Mouse (Mus musculus): Measurements from ENCODE around the gene Gdf15. TPM values are rescaled to one million over a fixed set of nuclear protein-coding genes. Genes with fewer than 3 reads are reported as not detected.

Gene Gdf15
- total RNA-seq, 2 experiments from 2014 or later, result 1.4 to 2.0 TPM

- DNase-seq, result no peak
These were observed 47.5 kb downstream of the Gdf15 start for GRCm38 (mm10) chr8:70584606-70585257.

- DNase-seq, result peak; percentile 81 to 82
These were observed 48.5 kb downstream of the Gdf15 start for GRCm38 (mm10) chr8:70583476-70584387.

Other genes with a start within 250 kb of the Gdf15 start
- gene Crtc1, start 192.9 kb downstream of the Gdf15 start, total RNA-seq (2021), result 1 to 10 TPM; 7.8 to 9.0 TPM
- gene Klhl26, start 155.5 kb downstream of the Gdf15 start, total RNA-seq (2021), result 1 to 10 TPM; 8.4 to 9.7 TPM
- not detected for gene Tmem59l, start 145.1 kb downstream of the Gdf15 start, total RNA-seq (2021)
- under 1 TPM; 0.20 to 0.62 TPM for gene Crlf1, start 139.3 kb downstream of the Gdf15 start, total RNA-seq (2021)
- gene Rex1bd, start 125.7 kb downstream of the Gdf15 start, total RNA-seq (2021), result 100 to 1,000 TPM; 113 to 128 TPM
- 1,000 to 10,000 TPM; 1,328 to 1,514 TPM for gene Uba52, start 121.7 kb downstream of the Gdf15 start, total RNA-seq (2021)
- 100 to 1,000 TPM; 120 to 129 TPM for gene Fkbp8, start 104.7 kb downstream of the Gdf15 start, total RNA-seq (2021)
- gene Kxd1, start 104.5 kb downstream of the Gdf15 start, total RNA-seq (2021), result 100 to 1,000 TPM in 1 of 2 experiments, 10 to 100 TPM in 1; 92.4 to 107 TPM
- 10 to 100 TPM; 10.9 to 12.0 TPM for gene Ell, start 93.0 kb downstream of the Gdf15 start, total RNA-seq (2021)
- 10 to 100 TPM; 15.4 to 28.2 TPM for gene Isyna1, start 38.1 kb downstream of the Gdf15 start, total RNA-seq (2021)
- gene Ssbp4, start 23.6 kb downstream of the Gdf15 start, total RNA-seq (2021), result 10 to 100 TPM; 29.9 to 35.7 TPM
- 1 to 10 TPM; 1.6 to 2.5 TPM for gene Lrrc25, start 16.3 kb downstream of the Gdf15 start, total RNA-seq (2021)
- 10 to 100 TPM; 40.5 to 41.1 TPM for gene Pgpep1, start 27.9 kb upstream of the Gdf15 start, total RNA-seq (2021)
- 10 to 100 TPM; 66.7 to 73.1 TPM for gene Lsm4, start 40.8 kb upstream of the Gdf15 start, total RNA-seq (2021)
- gene Jund, start 66.5 kb upstream of the Gdf15 start, total RNA-seq (2021), result 100 to 1,000 TPM; 129 to 138 TPM
- under 1 TPM in 1 of 2 experiments, not detected in 1; 0.05 TPM for gene Iqcn, start 71.0 kb upstream of the Gdf15 start, total RNA-seq (2021)
- gene Gm3336, start 86.1 kb upstream of the Gdf15 start, total RNA-seq (2021), result not detected
- gene Pde4c, start 91.3 kb upstream of the Gdf15 start, total RNA-seq (2021), result 1 to 10 TPM; 1.4 to 2.0 TPM
- 10 to 100 TPM; 40.3 to 49.2 TPM for gene Rab3a, start 122.2 kb upstream of the Gdf15 start, total RNA-seq (2021)
- gene Mpv17l2, start 128.5 kb upstream of the Gdf15 start, total RNA-seq (2021), result 10 to 100 TPM; 26.9 to 27.5 TPM
- gene Pik3r2, start 144.3 kb upstream of the Gdf15 start, total RNA-seq (2021), result 10 to 100 TPM; 19.7 to 21.4 TPM
- gene Mast3, start 172.6 kb upstream of the Gdf15 start, total RNA-seq (2021), result 1 to 10 TPM; 6.8 to 9.8 TPM
- gene Il12rb1, start 176.0 kb upstream of the Gdf15 start, total RNA-seq (2021), result under 1 TPM; 0.15 to 0.31 TPM
- gene Arrdc2, start 207.3 kb upstream of the Gdf15 start, total RNA-seq (2021), result 10 to 100 TPM; 14.8 to 29.0 TPM
- gene Kcnn1, start 230.8 kb upstream of the Gdf15 start, total RNA-seq (2021), result 10 to 100 TPM; 13.7 to 14.4 TPM
- gene Ccdc124, start 241.5 kb upstream of the Gdf15 start, total RNA-seq (2021), result 10 to 100 TPM; 42.4 to 46.2 TPM